Mouse (Mus musculus): ENCODE results near the gene Fgfr2. TPM values are rescaled to one million over a fixed set of nuclear protein-coding genes. Genes with fewer than 3 reads are reported as not detected.

The Fgfr2 gene
- polyA plus RNA-seq, 1 experiment from 2014 or later: 106 TPM

GRCm38 (mm10) chr7:132884031-132884430 lies 239.1 kb downstream of the Fgfr2 start:
- no peak overlapping the region for H3K27ac ChIP-seq (replicated peaks; ENCODE audit: low read depth, low read length)
- no peaks in the 10 kb centered on the region for H3K9me3 ChIP-seq (ENCODE audit: control insufficient read depth, low read length)
- H3K4me1 ChIP-seq (ENCODE audit: control insufficient read depth, insufficient read depth, low read length): peaks cover 6% of the 10 kb centered on the region; the same call in 1 of the 2 replicates
- no peak overlapping the region for H3K4me3 ChIP-seq (ENCODE audit: low read depth, low read length)
- peaks cover 55% of the 10 kb centered on the region for H3K36me3 ChIP-seq (ENCODE audit: control insufficient read depth, insufficient read depth, low read length)
- no peaks in the 10 kb centered on the region for H3K27me3 ChIP-seq (replicated peaks; ENCODE audit: control insufficient read depth, insufficient read depth, low read length)
- H3K9ac ChIP-seq (ENCODE audit: low read depth, low read length): no peak overlapping the region
- H3K4me2 ChIP-seq (ENCODE audit: low read depth, low read length): no peak overlapping the region
- 90% methylated on average over 7 of the region's 7 CpGs for WGBS
- DNase-seq (ENCODE audit: low spot score) (no peak), ATAC-seq (ENCODE audit: low read depth) (no peak)

GRCm38 (mm10) chr7:132882343-132882742 lies 240.8 kb downstream of the Fgfr2 start:
- ATAC-seq (ENCODE audit: low read depth) (no peak), DNase-seq (ENCODE audit: low spot score) (no peak)
- Histone ChIP-seq H3K36me3 (ENCODE audit: control insufficient read depth, insufficient read depth, low read length) (peaks cover 70% of the 10 kb centered on the region), H3K27ac (replicated peaks; ENCODE audit: low read depth, low read length) (no peak overlapping the region), H3K27me3 (replicated peaks; ENCODE audit: control insufficient read depth, insufficient read depth, low read length) (no peaks in the 10 kb centered on the region), H3K4me1 (ENCODE audit: control insufficient read depth, insufficient read depth, low read length) (peaks cover 3% of the 10 kb centered on the region; the same call in 1 of the 2 replicates), H3K4me2 (ENCODE audit: low read depth, low read length) (no peak overlapping the region), H3K9me3 (ENCODE audit: control insufficient read depth, low read length) (no peaks in the 10 kb centered on the region), H3K4me3 (ENCODE audit: low read depth, low read length) (no peak overlapping the region), H3K9ac (ENCODE audit: low read depth, low read length) (no peak overlapping the region)
- WGBS: 63% methylated on average over 2 of the region's 2 CpGs

- no peaks in the 10 kb centered on the region for H3K4me1 ChIP-seq (ENCODE audit: control insufficient read depth, insufficient read depth, low read length)
- no peak overlapping the region for H3K4me2 ChIP-seq (ENCODE audit: low read depth, low read length)
- DNase-seq (ENCODE audit: low spot score) (no peak), ATAC-seq (ENCODE audit: low read depth) (no peak)
- 84% methylated on average over 1 of the region's 1 CpGs for WGBS
- no peak overlapping the region for H3K9ac ChIP-seq (ENCODE audit: low read depth, low read length)
- H3K4me3 ChIP-seq (ENCODE audit: low read depth, low read length): no peak overlapping the region
- H3K27me3 ChIP-seq (replicated peaks; ENCODE audit: control insufficient read depth, insufficient read depth, low read length): no peaks in the 10 kb centered on the region
- H3K36me3 ChIP-seq (ENCODE audit: control insufficient read depth, insufficient read depth, low read length): peaks cover 91% of the 10 kb centered on the region
- H3K9me3 ChIP-seq (ENCODE audit: control insufficient read depth, low read length): no peaks in the 10 kb centered on the region
- H3K27ac ChIP-seq (replicated peaks; ENCODE audit: low read depth, low read length): no peak overlapping the region
Measured at GRCm38 (mm10) chr7:132880276-132880675, 242.9 kb downstream of the Fgfr2 start.

- Histone ChIP-seq H3K9me3 (ENCODE audit: control insufficient read depth, low read length) (no peaks in the 10 kb centered on the region), H3K27ac (replicated peaks; ENCODE audit: low read depth, low read length) (no peak overlapping the region), H3K4me1 (ENCODE audit: control insufficient read depth, insufficient read depth, low read length) (no peaks in the 10 kb centered on the region), H3K4me3 (ENCODE audit: low read depth, low read length) (no peak overlapping the region), H3K27me3 (replicated peaks; ENCODE audit: control insufficient read depth, insufficient read depth, low read length) (no peaks in the 10 kb centered on the region), H3K36me3 (ENCODE audit: control insufficient read depth, insufficient read depth, low read length) (peaks cover 93% of the 10 kb centered on the region), H3K4me2 (ENCODE audit: low read depth, low read length) (no peak overlapping the region), H3K9ac (ENCODE audit: low read depth, low read length) (no peak overlapping the region)
- DNase-seq (ENCODE audit: low spot score) (no peak), ATAC-seq (ENCODE audit: low read depth) (no peak)
- 78% methylated on average over 2 of the region's 2 CpGs for WGBS
Measured at GRCm38 (mm10) chr7:132875391-132876086, 247.6 kb downstream of the Fgfr2 start.

GRCm38 (mm10) chr7:132873043-132873442 lies 250.1 kb downstream of the Fgfr2 start:
- no peak overlapping the region for H3K9ac ChIP-seq (ENCODE audit: low read depth, low read length)
- no peak overlapping the region for H3K4me3 ChIP-seq (ENCODE audit: low read depth, low read length)
- peaks cover 88% of the 10 kb centered on the region for H3K36me3 ChIP-seq (ENCODE audit: control insufficient read depth, insufficient read depth, low read length)
- H3K27me3 ChIP-seq (replicated peaks; ENCODE audit: control insufficient read depth, insufficient read depth, low read length): no peaks in the 10 kb centered on the region
- no peak overlapping the region for H3K27ac ChIP-seq (replicated peaks; ENCODE audit: low read depth, low read length)
- 86% methylated on average over 2 of the region's 2 CpGs for WGBS
- ATAC-seq (ENCODE audit: low read depth) (no peak), DNase-seq (ENCODE audit: low spot score) (no peak)
- H3K9me3 ChIP-seq (ENCODE audit: control insufficient read depth, low read length): no peaks in the 10 kb centered on the region
- no peaks in the 10 kb centered on the region for H3K4me1 ChIP-seq (ENCODE audit: control insufficient read depth, insufficient read depth, low read length)
- H3K4me2 ChIP-seq (ENCODE audit: low read depth, low read length): no peak overlapping the region

- no peaks in the 10 kb centered on the region for H3K4me1 ChIP-seq (ENCODE audit: control insufficient read depth, insufficient read depth, low read length)
- 90% methylated on average over 9 of the region's 9 CpGs for WGBS
- H3K4me2 ChIP-seq (ENCODE audit: low read depth, low read length): no peak overlapping the region
- peaks cover 52% of the 10 kb centered on the region for H3K36me3 ChIP-seq (ENCODE audit: control insufficient read depth, insufficient read depth, low read length)
- H3K9me3 ChIP-seq (ENCODE audit: control insufficient read depth, low read length): no peaks in the 10 kb centered on the region
- no peak overlapping the region for H3K27ac ChIP-seq (replicated peaks; ENCODE audit: low read depth, low read length)
- H3K9ac ChIP-seq (ENCODE audit: low read depth, low read length): no peak overlapping the region
- no peak overlapping the region for H3K4me3 ChIP-seq (ENCODE audit: low read depth, low read length)
- DNase-seq (ENCODE audit: low spot score) (no peak), ATAC-seq (ENCODE audit: low read depth) (no peak)
- H3K27me3 ChIP-seq (replicated peaks; ENCODE audit: control insufficient read depth, insufficient read depth, low read length): no peaks in the 10 kb centered on the region
Measured at GRCm38 (mm10) chr7:132866316-132866715, 256.8 kb downstream of the Fgfr2 start.

GRCm38 (mm10) chr7:132859042-132859958 lies 263.9 kb downstream of the Fgfr2 start, which contains the start of gene Abraxas2:
TSS of gene Abraxas2 (plus strand) at chr7:132859225.
- H3K4me1 ChIP-seq (ENCODE audit: control insufficient read depth, insufficient read depth, low read length): peaks cover 9% of the 10 kb centered on the region
- DNase-seq (ENCODE audit: low spot score) (peak; percentile 96), ATAC-seq (ENCODE audit: low read depth) (peak; percentile 95)
- no peaks in the 10 kb centered on the region for H3K9me3 ChIP-seq (ENCODE audit: control insufficient read depth, low read length)
- WGBS: under 1% methylated on average over 39 of the region's 53 CpGs
- peak within 1 kb of the TSS; percentile 74 for H3K27ac ChIP-seq (replicated peaks; ENCODE audit: low read depth, low read length)
- H3K4me3 ChIP-seq (ENCODE audit: low read depth, low read length): peak within 1 kb of the TSS; percentile 97
- H3K36me3 ChIP-seq (ENCODE audit: control insufficient read depth, insufficient read depth, low read length): no peaks in the 10 kb centered on the region
- no peaks in the 10 kb centered on the region for H3K27me3 ChIP-seq (replicated peaks; ENCODE audit: control insufficient read depth, insufficient read depth, low read length)
- peak within 1 kb of the TSS; percentile 88 for H3K4me2 ChIP-seq (ENCODE audit: low read depth, low read length)
- H3K9ac ChIP-seq (ENCODE audit: low read depth, low read length): peak within 1 kb of the TSS; percentile 91

- no peak overlapping the region for H3K4me3 ChIP-seq (ENCODE audit: low read depth, low read length)
- ATAC-seq (ENCODE audit: low read depth): no peak
- WGBS: 70% methylated on average over 5 of the region's 5 CpGs
Measured at GRCm38 (mm10) chr7:132858043-132858608, 265.0 kb downstream of the Fgfr2 start.

More at GRCm38 (mm10) chr7:132858043-132858608, 265.0 kb downstream of the Fgfr2 start:
- Histone ChIP-seq H3K4me2 (ENCODE audit: low read depth, low read length) (no peak overlapping the region), H3K36me3 (ENCODE audit: control insufficient read depth, insufficient read depth, low read length) (no peaks in the 10 kb centered on the region), H3K27me3 (replicated peaks; ENCODE audit: control insufficient read depth, insufficient read depth, low read length) (no peaks in the 10 kb centered on the region), H3K27ac (replicated peaks; ENCODE audit: low read depth, low read length) (no peak overlapping the region), H3K9ac (ENCODE audit: low read depth, low read length) (no peak overlapping the region), H3K9me3 (ENCODE audit: control insufficient read depth, low read length) (no peaks in the 10 kb centered on the region), H3K4me1 (ENCODE audit: control insufficient read depth, insufficient read depth, low read length) (peaks cover 10% of the 10 kb centered on the region)
- no peak for DNase-seq (ENCODE audit: low spot score)
